Mouse (Mus musculus) forebrain, embryonic 11.5 days (tissue): ENCODE data around the gene Cdc42bpb. TPM values are rescaled to one million over a fixed set of nuclear protein-coding genes. Genes with fewer than 3 reads are reported as not detected.

Experiments used
- ATAC-seq: fragments of 200-750 bp; cut with Nextera tagmentation; replicated peaks from 2 replicates; pipeline ENCODE4 v1.8.0; 2017; ENCODE audit warnings: moderate TSS enrichment; ENCODE audit not compliant: low FRiP score
- DNase-seq: peaks from one replicate; pipeline ENCODE4 v3.0.0-alpha.2; 2017; ENCODE audit warnings: low spot score
- H3K27ac ChIP-seq: fragments of 300-500 bp; sonication (generic); 2 replicates; pipeline ENCODE4 v1.5.1; 2014; ENCODE audit warnings: low read depth, low read length
- H3K27me3 ChIP-seq: fragments of 300-500 bp; sonication (generic); 2 replicates; pipeline ENCODE4 v1.6.1; 2014; ENCODE audit warnings: mild to moderate bottlenecking, low read length, mixed read lengths; ENCODE audit not compliant: control insufficient read depth, insufficient read depth
- H3K36me3 ChIP-seq: fragments of 300-500 bp; sonication (generic); 2 replicates; pipeline ENCODE4 v1.6.1; 2014; ENCODE audit warnings: mild to moderate bottlenecking, low read length, moderate library complexity, mixed read lengths; ENCODE audit not compliant: control insufficient read depth, insufficient read depth
- H3K4me1 ChIP-seq: fragments of 300-500 bp; sonication (generic); replicated peaks from 2 replicates; pipeline ENCODE4 v1.6.1; 2014; ENCODE audit warnings: low read length, mixed read lengths; ENCODE audit not compliant: control insufficient read depth, insufficient read depth
- H3K4me2 ChIP-seq: fragments of 300-500 bp; sonication (generic); 2 replicates; pipeline ENCODE4 v1.6.1; 2014; ENCODE audit warnings: low read depth, mild to moderate bottlenecking, low read length, moderate library complexity, mixed read lengths; ENCODE audit not compliant: severe bottlenecking
- H3K4me3 ChIP-seq: fragments of 300-500 bp; sonication (generic); 2 replicates; pipeline ENCODE4 v1.5.1; 2014; ENCODE audit warnings: low read depth, low read length
- H3K9ac ChIP-seq: fragments of 300-500 bp; sonication (generic); 2 replicates; pipeline ENCODE4 v1.6.1; 2014; ENCODE audit warnings: low read length
- H3K9me3 ChIP-seq: fragments of 300-500 bp; sonication (generic); 2 replicates; pipeline ENCODE4 v1.6.1; 2016; ENCODE audit warnings: low read length, mixed read lengths; ENCODE audit not compliant: control insufficient read depth
- WGBS: fragments of 180-500 bp; shearing (Covaris S2); extraction: QIAGEN DNeasy Blood & Tissue Kit; methylation state at CpG from one replicate; pipeline ENCODE4 v1.1.7; 2014; 5-methylcytosine and 5-hydroxymethylcytosine counted together
- polyA plus RNA-seq: library from polyadenylated mRNA; unstranded; fragments of >200 nt; fragmentation: Nextera tagmentation; extraction: Ambion mirVana; gene quantifications from 2 replicates; pipeline ENCODE4 v1.2.1, GENCODE M21; 2014

The Cdc42bpb gene
- polyA plus RNA-seq, 1 experiment from 2014 or later, result 44.0 TPM

DNA sequence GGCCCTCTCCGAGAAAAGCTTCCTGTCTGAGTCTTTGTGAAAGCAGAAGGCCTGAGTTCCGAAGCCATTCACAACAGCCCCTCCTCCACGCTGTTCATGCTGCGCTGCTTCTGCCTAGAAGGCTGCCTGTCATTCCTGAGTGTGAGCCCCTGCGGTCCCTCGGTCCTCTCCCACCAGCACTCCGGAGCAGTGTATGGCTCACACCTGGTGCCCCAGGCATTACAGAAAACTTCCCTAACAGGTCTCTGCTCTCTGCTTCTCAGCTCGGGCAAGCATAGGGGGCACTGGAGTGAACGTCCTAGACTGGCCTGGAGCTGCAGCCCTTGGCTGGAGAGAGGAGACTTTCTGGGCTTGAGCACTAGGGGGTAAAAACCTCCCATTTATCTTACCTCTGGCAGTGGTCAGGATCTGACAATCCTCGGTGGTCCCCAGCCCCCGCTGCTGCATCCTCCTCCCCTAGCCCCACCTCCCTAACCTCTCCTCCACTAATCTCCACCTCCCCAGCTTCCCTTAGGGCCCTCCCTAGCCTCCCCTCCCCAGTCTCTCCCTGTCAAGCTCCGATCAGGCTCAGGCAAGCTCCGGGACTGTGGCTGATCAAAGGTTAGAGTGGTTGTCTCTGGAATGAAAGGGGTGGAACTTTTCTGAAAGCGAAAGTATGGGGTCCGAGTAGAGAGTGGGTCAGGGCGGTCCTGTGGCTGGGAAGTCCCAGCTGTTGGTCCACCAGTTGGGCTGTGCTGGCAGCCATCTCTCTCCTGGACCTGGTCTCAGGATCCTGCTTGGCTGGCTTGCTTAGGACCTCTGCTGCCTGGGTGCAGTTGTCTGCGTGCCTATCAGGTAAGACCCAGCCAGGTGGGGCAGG, 39.6 kb upstream of the Cdc42bpb start, which contains the start of gene Exoc3l4:
Gene Exoc3l4 (plus strand): TSS at position 97 of the 859 bp plus-strand sequence.
- ATAC-seq (peak; percentile 59; the same call in 1 of the 2 replicates), DNase-seq (peak; percentile 70)
- H3K4me1 ChIP-seq, result peaks cover 9% of the 10 kb centered on the region; the same call in 1 of the 2 replicates
- peaks cover 8% of the 10 kb centered on the region for H3K27me3 ChIP-seq
- no peaks in the 10 kb centered on the region for H3K36me3 ChIP-seq
- H3K9ac ChIP-seq, result peak within 1 kb of the TSS; percentile 55
- no peak within 1 kb of the TSS for H3K4me3 ChIP-seq
- H3K4me2 ChIP-seq, result peak within 1 kb of the TSS; percentile 52
- 4% methylated on average over 17 of the region's 17 CpGs for WGBS
- H3K27ac ChIP-seq, result no peak within 1 kb of the TSS
- no peaks in the 10 kb centered on the region for H3K9me3 ChIP-seq

DNA sequence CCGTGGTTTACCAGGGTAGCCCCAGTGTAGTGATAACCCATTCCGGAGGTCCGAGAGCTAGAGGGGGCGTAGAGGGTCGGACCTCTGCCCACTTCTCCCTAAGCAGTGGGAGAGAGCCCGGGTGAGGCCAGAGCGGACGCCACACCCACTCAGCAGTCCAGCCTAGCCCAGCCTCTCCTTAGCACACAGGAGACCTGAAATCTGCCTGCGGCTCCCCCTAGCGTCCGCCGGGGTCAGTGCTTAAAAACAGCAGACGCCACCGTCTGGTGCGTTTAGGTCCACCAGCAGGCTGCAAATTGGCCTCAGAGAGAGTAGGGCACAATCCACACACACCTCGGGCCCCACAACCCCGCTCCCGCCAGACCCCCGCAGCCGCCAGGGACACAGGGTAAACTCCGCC, 35.8 kb upstream of the Cdc42bpb start:
- peak overlapping the region; percentile 35; the same call in 1 of the 2 replicates for H3K4me2 ChIP-seq
- H3K4me1 ChIP-seq, result peaks cover 9% of the 10 kb centered on the region; the same call in 1 of the 2 replicates
- H3K9ac ChIP-seq, result no peak overlapping the region
- no peak overlapping the region for H3K27ac ChIP-seq
- no peaks in the 10 kb centered on the region for H3K36me3 ChIP-seq
- peaks cover 3% of the 10 kb centered on the region; the same call in 1 of the 2 replicates for H3K27me3 ChIP-seq
- H3K4me3 ChIP-seq, result peak overlapping the region; percentile 17; the same call in 1 of the 2 replicates
- under 1% methylated on average over 21 of the region's 21 CpGs for WGBS
- DNase-seq (peak; percentile 95), ATAC-seq (peak; percentile 82)
- H3K9me3 ChIP-seq, result no peaks in the 10 kb centered on the region

DNA sequence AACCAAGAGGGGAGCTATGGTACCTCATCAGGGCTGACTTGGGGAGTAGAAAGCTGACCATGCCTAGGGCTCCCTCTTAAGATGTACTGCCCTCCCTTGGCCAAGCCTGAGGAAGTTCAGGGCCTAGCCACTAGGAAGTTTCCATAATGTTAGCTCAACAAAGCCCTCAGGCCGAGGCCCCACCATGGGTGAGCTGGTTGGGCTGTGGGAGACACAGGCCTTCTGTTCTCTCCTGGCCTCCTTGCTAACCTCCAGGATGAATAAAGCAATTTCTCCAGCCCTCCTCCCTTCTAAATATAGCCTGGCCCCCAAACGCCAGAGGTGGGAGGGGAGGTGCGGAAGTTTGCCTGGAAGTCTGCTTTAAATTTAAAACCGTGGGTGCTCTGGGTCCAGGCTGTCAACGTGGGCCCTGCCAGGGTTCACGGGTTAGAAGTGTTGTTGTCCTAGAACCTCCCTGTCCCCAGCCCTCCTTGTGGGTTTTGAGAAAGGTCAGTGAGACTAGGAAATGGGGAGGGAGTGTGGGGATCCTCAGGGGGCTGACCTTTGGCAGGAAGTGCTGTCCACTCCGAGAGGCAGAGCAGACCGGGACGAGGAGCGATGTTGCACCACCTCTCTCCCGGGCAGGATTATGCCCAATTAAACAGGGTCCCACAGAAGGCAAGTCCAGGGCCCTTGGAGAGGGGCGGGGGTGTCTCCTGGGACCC, 35.2 kb upstream of the Cdc42bpb start:
- Histone ChIP-seq H3K27me3 (peaks cover 2% of the 10 kb centered on the region), H3K4me2 (peak overlapping the region; percentile 35; the same call in 1 of the 2 replicates), H3K36me3 (no peaks in the 10 kb centered on the region), H3K9ac (no peak overlapping the region), H3K27ac (no peak overlapping the region), H3K4me1 (peaks cover 9% of the 10 kb centered on the region; the same call in 1 of the 2 replicates), H3K9me3 (no peaks in the 10 kb centered on the region), H3K4me3 (peak overlapping the region; percentile 17; the same call in 1 of the 2 replicates)
- DNase-seq (no peak), ATAC-seq (no peak)
- 20% methylated on average over 12 of the region's 12 CpGs for WGBS

DNA sequence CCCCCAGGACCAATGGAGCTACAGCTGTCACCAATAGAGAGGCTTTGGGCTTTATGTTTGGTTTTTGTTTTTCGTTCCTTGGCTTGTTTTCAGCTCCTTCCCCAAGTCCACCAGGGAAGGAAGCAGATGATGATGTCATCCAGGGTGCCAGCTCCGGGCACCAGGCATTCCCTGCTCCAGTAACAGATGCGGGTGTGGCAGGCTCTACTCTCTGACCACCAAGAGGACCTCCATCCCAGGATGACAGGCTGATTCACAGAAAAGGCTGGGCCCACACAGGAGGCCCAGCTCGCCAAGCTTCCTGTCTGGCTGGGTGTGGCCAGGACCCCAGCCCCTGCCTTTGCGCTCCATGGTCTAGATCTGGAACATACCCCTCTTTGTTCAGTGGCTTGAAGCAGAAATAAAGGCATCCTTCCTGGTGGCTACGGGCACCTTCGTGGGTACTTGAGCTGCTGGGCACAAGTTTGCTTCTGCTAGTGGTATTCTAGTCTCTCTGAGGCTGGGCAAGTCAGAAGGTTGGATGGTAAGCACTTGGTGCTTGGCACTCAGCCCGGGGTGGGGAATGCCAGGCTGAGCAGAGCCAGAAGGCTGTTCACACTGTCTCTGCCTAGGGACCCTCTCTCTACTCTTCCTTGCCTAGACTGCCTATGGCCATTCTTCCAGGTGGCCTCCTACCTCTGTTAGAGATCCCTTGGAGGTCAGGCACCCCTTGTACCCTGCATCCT, 34.3 kb upstream of the Cdc42bpb start:
- H3K9me3 ChIP-seq, result no peaks in the 10 kb centered on the region
- 83% methylated on average over 8 of the region's 8 CpGs for WGBS
- no peak for ATAC-seq
- H3K36me3 ChIP-seq, result no peaks in the 10 kb centered on the region
- no peak overlapping the region for H3K4me3 ChIP-seq
- DNase-seq, result no peak
- peaks cover 9% of the 10 kb centered on the region for H3K27me3 ChIP-seq
- H3K4me2 ChIP-seq, result no peak overlapping the region
- H3K9ac ChIP-seq, result no peak overlapping the region
- H3K27ac ChIP-seq, result no peak overlapping the region
- peaks cover under 1% of the 10 kb centered on the region; the same call in 1 of the 2 replicates for H3K4me1 ChIP-seq

DNA sequence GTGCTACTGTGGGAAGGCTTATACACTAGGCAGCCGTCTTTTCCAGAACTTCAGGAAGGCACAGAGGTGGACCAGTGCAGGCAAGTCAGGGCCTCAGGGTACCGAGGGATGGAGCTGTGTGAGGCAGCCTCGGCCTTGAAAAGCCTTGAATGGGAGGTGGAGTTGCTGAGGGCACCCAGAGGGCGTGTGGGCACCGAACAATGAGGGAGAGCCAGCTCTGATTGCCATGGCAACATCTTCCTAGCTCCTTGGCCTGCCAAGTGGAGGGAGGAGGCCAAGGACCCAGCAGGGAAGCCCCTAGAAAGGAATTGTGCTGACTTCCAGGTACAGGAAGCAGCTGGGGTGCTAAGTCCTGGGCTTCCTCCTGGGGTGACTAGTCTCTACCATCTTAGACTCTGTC, 32.1 kb upstream of the Cdc42bpb start:
- no peak overlapping the region for H3K9ac ChIP-seq
- H3K27me3 ChIP-seq, result peaks cover 17% of the 10 kb centered on the region

DNA sequence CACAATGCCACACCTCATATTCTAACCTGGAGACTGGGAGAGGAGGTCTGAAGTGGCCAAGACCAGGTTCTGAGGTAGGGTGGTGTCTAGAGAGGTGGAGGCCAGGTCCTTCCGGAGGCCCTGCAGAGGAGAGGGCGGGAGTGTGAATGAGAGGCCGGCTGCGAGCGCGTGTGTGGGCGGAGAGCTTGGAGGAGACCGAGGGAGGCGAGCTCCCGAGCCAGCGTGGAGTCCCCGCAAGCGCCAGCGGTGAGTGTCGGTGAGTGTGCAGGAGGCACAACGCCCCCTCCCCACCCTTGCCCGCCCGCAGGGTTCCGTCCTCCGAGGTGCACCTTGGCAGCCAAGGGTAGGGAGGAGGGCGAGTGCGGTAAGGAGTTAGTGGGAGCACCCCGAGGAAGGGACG, 29.1 kb upstream of the Cdc42bpb start, which contains the start of gene Lbhd2:
Gene Lbhd2 (plus strand): TSS at position 188 of the 400 bp plus-strand sequence.
- Histone ChIP-seq H3K9ac (no peak within 1 kb of the TSS), H3K27ac (no peak within 1 kb of the TSS), H3K27me3 (peaks cover 19% of the 10 kb centered on the region), H3K36me3 (no peaks in the 10 kb centered on the region), H3K4me2 (0 out of 2 replicates have a peak within 1 kb of the TSS, but pooled peaks have one; percentile 24), H3K4me3 (no peak within 1 kb of the TSS), H3K4me1 (no peaks in the 10 kb centered on the region; the same call in 1 of the 2 replicates), H3K9me3 (no peaks in the 10 kb centered on the region)
- DNase-seq (no peak), ATAC-seq (no peak)
- 3% methylated on average over 24 of the region's 24 CpGs for WGBS

More for the DNA sequence above, 32.1 kb upstream of the Cdc42bpb start:
- no peak overlapping the region for H3K4me2 ChIP-seq
- no peak overlapping the region for H3K27ac ChIP-seq
- peak; percentile 45; the same call in 1 of the 2 replicates for ATAC-seq
- no peak overlapping the region for H3K4me3 ChIP-seq
- H3K4me1 ChIP-seq, result no peaks in the 10 kb centered on the region; the same call in 1 of the 2 replicates
- WGBS, result 13% methylated on average over 5 of the region's 5 CpGs
- H3K36me3 ChIP-seq, result no peaks in the 10 kb centered on the region
- H3K9me3 ChIP-seq, result no peaks in the 10 kb centered on the region
- DNase-seq, result no peak

DNA sequence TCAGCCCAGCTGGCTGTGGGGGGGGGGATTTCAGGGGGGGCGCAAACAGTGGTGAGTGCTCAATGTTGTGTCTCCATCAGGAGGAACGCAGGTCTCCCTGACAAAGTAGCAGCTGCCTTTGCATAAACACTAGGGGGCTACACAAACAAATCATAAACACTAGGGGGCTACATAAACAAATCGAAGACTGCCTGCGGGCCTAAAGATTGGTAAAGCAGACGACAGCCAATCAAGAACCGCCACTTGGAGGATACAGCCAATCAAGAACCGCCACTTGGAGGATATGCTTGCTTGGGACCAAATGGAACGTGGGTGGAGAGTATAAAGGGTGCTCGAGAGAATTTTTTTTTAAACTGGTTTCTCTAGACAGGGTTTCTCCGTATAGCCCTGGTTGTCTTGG, 27.4 kb upstream of the Cdc42bpb start:
- Histone ChIP-seq H3K4me2 (no peak overlapping the region), H3K36me3 (no peaks in the 10 kb centered on the region), H3K27me3 (peaks cover 19% of the 10 kb centered on the region), H3K4me1 (no peaks in the 10 kb centered on the region; the same call in 1 of the 2 replicates), H3K9me3 (no peaks in the 10 kb centered on the region), H3K27ac (no peak overlapping the region), H3K4me3 (no peak overlapping the region), H3K9ac (no peak overlapping the region)
- ATAC-seq (no peak), DNase-seq (no peak)
- 72% methylated on average over 10 of the region's 10 CpGs for WGBS
